Mouse (Mus musculus) lung, adult 2 months (tissue): ENCODE results near the gene Cap2.

ENCODE experiments used
- CTCF ChIP-seq: fragments of 200-500 bp; IDR thresholded peaks from 2 replicates; pipeline ENCODE4 v1.5.1; 2011; ENCODE audit warnings: mild to moderate bottlenecking, low read length, control low read depth; ENCODE audit not compliant: insufficient read depth
- POLR2A ChIP-seq: fragments of 200-500 bp; IDR thresholded peaks from 2 replicates; pipeline ENCODE4 v1.6.1; 2011; ENCODE audit warnings: low read depth, mild to moderate bottlenecking, control low read depth, low read length, borderline replicate concordance; ENCODE audit errors: extremely low read depth

DNA sequence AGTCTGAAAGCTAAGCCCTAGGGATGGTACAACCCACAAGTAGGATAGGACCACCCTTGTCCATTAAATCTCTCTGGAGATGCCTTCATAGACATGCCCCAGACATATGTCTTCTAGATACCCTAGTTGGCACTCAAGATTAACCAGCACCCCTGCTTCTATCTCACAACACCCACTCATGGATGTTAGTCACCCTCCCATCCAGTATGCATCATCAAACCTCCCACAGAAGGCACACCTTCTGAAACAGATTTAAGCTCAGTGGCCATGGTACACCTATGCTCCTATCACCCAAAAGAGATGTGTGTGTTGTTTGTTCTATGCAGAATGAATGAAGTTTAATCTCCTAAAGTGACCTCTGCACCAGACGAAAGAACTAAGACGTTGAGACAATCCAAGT lies 32.1 kb upstream of the Cap2 start:
- TF ChIP-seq CTCF (no peak), POLR2A (no peak)
